Mouse (Mus musculus): ENCODE data around the gene Xkr8.

DNA sequence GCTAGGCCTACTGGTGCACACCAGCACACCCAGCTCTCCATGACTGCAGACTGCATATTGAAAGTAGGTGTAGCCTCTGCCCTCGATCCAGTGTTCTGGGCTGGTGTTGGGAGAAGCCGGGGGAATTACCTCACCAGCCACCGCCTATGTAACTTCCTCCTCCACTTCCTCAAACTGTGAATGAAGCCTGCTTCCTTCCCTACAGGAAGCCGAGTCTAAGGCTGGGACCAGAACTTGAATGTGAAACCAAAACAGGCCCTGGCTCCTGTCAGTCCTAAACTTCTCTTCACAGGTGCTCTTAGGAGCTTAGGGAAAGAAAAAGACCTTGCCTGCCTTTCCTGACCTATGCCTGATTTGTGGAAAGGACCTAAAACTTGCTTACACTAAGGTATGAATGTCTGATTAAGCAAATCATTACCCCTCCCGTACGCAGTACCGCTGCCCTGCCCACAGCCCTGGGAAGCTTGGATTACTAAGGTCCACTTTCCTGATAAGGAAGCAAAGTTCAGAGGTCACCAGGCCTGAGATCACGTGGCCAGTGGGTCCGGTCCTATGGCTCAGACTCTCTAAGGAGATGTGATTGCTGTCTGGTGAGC, 15.4 kb upstream of the Xkr8 start:
- no peak for TF ChIP-seq CTCF (IDR thresholded peaks at IDR 0.05; ENCODE audit: low read depth, low read length)
- TF ChIP-seq POLR2A (IDR thresholded peaks at IDR 0.05; ENCODE audit: extremely low read depth, insufficient read depth, low read length), result no peak

Data from liver, adult 2 months (tissue).